Mouse (Mus musculus): ENCODE results near the gene G430095P16Rik. TPM values are rescaled to one million over a fixed set of nuclear protein-coding genes. Genes with fewer than 3 reads are reported as not detected.

G430095P16Rik gene
- polyA plus RNA-seq, 1 experiment: 1.0 TPM

DNA sequence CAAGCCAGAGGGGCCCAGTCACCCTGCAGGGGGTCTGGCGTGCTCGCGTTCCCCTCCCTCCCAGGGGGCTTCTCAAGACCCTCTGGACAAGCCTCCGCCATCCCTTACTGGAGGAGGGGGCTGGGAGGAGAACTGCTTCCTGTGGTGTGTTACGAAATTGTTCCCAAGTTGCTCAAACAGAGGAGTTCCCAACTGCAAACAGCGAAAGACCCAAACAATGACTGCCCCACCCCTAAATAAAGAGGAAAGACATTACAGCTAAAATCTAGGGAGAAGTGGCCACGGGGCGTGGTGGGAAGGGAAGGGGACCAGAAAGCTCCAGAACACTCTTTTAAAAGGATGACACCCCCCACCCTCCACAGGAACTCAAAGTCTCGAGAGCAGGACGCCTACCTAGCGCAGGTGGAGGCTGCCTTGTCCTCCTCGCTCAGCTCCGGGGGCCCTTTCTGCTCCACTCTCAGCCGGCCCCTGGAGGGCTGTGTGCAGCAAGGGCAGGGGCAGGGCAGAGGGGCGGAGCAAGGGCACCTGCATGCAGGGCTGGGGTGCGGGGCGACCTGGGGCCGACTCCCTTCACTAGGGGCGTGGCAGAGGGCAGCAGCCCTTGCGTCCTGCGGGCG, 15.4 kb upstream of the G430095P16Rik start:
- Histone ChIP-seq H3K4me3 (ENCODE audit: insufficient read depth, low read length) (peak overlapping the region; percentile 86), H3K4me1 (ENCODE audit: control insufficient read depth, insufficient read depth, low read length) (peaks cover 10% of the 10 kb centered on the region), H3K27ac (ENCODE audit: insufficient read depth, low read depth, low read length) (peak overlapping the region; percentile 99)
- no peak for TF ChIP-seq CTCF (IDR thresholded peaks at IDR 0.05; ENCODE audit: low read depth, low read length)
- TF ChIP-seq POLR2A (IDR thresholded peaks at IDR 0.05; ENCODE audit: borderline replicate concordance, low read depth, low read length): no peak

GRCm38 (mm10) chr8:84708071-84708541, 14.7 kb upstream of the G430095P16Rik start:
- Histone ChIP-seq H3K4me1 (ENCODE audit: control insufficient read depth, insufficient read depth, low read length) (peaks cover 14% of the 10 kb centered on the region), H3K27ac (ENCODE audit: insufficient read depth, low read depth, low read length) (peak overlapping the region; percentile 99), H3K4me3 (ENCODE audit: insufficient read depth, low read length) (peak overlapping the region; percentile 86)
- no peak for TF ChIP-seq CTCF (IDR thresholded peaks at IDR 0.05; ENCODE audit: low read depth, low read length)
- no peak for TF ChIP-seq POLR2A (IDR thresholded peaks at IDR 0.05; ENCODE audit: borderline replicate concordance, low read depth, low read length)

- TF ChIP-seq POLR2A (IDR thresholded peaks at IDR 0.05; ENCODE audit: borderline replicate concordance, low read depth, low read length) (no peak), CTCF (IDR thresholded peaks at IDR 0.05; ENCODE audit: low read depth, low read length) (peak; percentile 87)
- Histone ChIP-seq H3K27ac (ENCODE audit: insufficient read depth, low read depth, low read length) (peak overlapping the region; percentile 28; the same call in 1 of the 2 replicates), H3K4me1 (ENCODE audit: control insufficient read depth, insufficient read depth, low read length) (peaks cover 15% of the 10 kb centered on the region), H3K4me3 (ENCODE audit: insufficient read depth, low read length) (no peak overlapping the region)
These were observed 13.9 kb upstream of the G430095P16Rik start for GRCm38 (mm10) chr8:84708774-84709475.

DNA sequence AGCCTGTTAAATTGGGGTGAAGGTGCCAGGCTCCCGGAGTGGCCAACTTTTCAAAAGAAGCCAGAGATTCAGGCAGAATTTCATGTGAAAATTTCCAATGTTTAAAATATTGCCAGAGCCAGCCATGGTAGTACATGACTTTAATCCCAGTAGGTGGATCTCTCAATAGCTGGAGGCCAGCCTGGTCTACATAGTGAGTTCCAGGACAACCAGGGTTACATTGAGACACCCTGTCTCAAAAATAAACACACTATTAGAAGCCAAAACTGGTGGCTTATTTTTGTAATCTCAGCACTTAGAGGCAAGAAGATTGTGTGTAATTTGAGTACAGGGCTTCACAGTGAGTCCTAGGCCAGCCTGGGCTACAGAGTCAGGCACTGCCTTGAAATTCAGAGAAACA, 12.9 kb upstream of the G430095P16Rik start:
- TF ChIP-seq CTCF (IDR thresholded peaks at IDR 0.05; ENCODE audit: low read depth, low read length) (no peak), POLR2A (IDR thresholded peaks at IDR 0.05; ENCODE audit: borderline replicate concordance, low read depth, low read length) (no peak)
- Histone ChIP-seq H3K4me3 (ENCODE audit: insufficient read depth, low read length) (no peak overlapping the region), H3K27ac (ENCODE audit: insufficient read depth, low read depth, low read length) (no peak overlapping the region), H3K4me1 (ENCODE audit: control insufficient read depth, insufficient read depth, low read length) (peaks cover 15% of the 10 kb centered on the region)

DNA sequence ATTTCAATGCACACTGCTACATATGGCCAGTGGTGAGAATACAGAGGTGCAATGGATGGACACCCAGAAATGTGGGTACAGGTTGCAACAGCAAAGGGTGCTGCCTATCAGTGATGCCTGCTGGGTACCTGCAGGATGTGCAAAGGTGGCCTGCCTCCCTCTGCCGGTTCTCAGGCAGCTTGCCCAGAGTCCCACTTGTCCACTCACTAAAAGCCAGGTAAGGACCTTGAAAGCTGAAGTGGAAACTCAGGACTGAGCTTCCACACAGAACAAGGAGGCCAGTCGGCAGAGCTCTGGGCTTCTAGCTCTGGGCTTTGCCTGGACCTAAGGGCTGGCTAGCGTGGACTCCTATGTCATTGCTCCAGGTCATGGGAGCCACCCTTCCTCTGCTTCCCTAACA, 11.5 kb upstream of the G430095P16Rik start:
- no peak overlapping the region for H3K27ac ChIP-seq (ENCODE audit: insufficient read depth, low read depth, low read length)
- no peak overlapping the region for H3K4me3 ChIP-seq (ENCODE audit: insufficient read depth, low read length)
- TF ChIP-seq POLR2A (IDR thresholded peaks at IDR 0.05; ENCODE audit: borderline replicate concordance, low read depth, low read length): no peak
- TF ChIP-seq CTCF (IDR thresholded peaks at IDR 0.05; ENCODE audit: low read depth, low read length): no peak
- peaks cover 15% of the 10 kb centered on the region for H3K4me1 ChIP-seq (ENCODE audit: control insufficient read depth, insufficient read depth, low read length)

- Histone ChIP-seq H3K4me1 (ENCODE audit: control insufficient read depth, insufficient read depth, low read length) (peaks cover 15% of the 10 kb centered on the region), H3K27ac (ENCODE audit: insufficient read depth, low read depth, low read length) (no peak overlapping the region), H3K4me3 (ENCODE audit: insufficient read depth, low read length) (no peak overlapping the region)
- TF ChIP-seq POLR2A (IDR thresholded peaks at IDR 0.05; ENCODE audit: borderline replicate concordance, low read depth, low read length) (no peak), CTCF (IDR thresholded peaks at IDR 0.05; ENCODE audit: low read depth, low read length) (no peak)
These were observed 10.7 kb upstream of the G430095P16Rik start for GRCm38 (mm10) chr8:84711933-84712758.

DNA sequence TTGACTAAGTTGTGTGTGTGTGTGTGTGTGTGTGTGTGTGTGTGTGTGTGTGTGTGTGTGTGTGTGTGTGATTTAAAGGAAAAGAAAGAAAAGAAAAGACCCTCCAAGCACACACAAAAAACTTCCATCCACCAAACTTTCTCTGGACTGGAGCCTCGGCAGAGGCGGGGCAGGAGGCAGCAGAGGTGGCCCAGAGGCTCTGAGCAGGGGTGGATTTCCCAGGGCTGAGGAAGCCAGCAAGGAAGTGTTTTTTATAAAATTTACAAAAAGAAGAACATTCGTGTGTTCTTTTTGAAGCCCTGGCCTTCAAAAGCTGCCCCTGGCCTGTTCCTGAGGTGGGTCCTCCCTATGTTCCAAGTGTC, 10.1 kb upstream of the G430095P16Rik start:
- H3K4me1 ChIP-seq (ENCODE audit: control insufficient read depth, insufficient read depth, low read length): peaks cover 15% of the 10 kb centered on the region
- H3K27ac ChIP-seq (ENCODE audit: insufficient read depth, low read depth, low read length): no peak overlapping the region
- TF ChIP-seq CTCF (IDR thresholded peaks at IDR 0.05; ENCODE audit: low read depth, low read length) (no peak), POLR2A (IDR thresholded peaks at IDR 0.05; ENCODE audit: borderline replicate concordance, low read depth, low read length) (no peak)
- H3K4me3 ChIP-seq (ENCODE audit: insufficient read depth, low read length): no peak overlapping the region

DNA sequence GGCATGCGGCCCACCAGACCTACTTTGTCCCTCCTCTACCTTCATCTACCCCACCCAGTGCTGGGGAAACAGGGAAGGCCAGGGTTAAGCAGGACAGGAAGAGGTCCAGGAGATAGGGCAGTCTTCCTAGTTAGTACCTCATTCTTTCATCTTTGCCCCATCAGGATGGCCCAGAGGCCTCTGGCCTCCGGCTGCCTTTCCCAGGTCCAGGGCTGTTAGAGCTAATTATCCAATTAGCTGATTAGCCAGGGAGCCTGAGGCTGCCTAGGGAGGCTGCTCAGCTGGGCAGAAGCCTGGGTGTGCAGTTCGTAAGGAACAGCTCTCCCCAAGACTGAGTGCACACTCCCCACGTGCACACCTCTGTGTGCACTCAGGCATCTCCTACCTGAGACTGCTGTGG, 9.4 kb upstream of the G430095P16Rik start:
- TF ChIP-seq CTCF (IDR thresholded peaks at IDR 0.05; ENCODE audit: low read depth, low read length): no peak
- TF ChIP-seq POLR2A (IDR thresholded peaks at IDR 0.05; ENCODE audit: borderline replicate concordance, low read depth, low read length): no peak
- peaks cover 12% of the 10 kb centered on the region for H3K4me1 ChIP-seq (ENCODE audit: control insufficient read depth, insufficient read depth, low read length)
- no peak overlapping the region for H3K27ac ChIP-seq (ENCODE audit: insufficient read depth, low read depth, low read length)
- no peak overlapping the region for H3K4me3 ChIP-seq (ENCODE audit: insufficient read depth, low read length)

- Histone ChIP-seq H3K27ac (ENCODE audit: insufficient read depth, low read depth, low read length) (no peak overlapping the region), H3K4me1 (ENCODE audit: control insufficient read depth, insufficient read depth, low read length) (peaks cover 7% of the 10 kb centered on the region; the same call in 1 of the 2 replicates), H3K4me3 (ENCODE audit: insufficient read depth, low read length) (no peak overlapping the region)
- no peak for TF ChIP-seq CTCF (IDR thresholded peaks at IDR 0.05; ENCODE audit: low read depth, low read length)
- no peak for TF ChIP-seq POLR2A (IDR thresholded peaks at IDR 0.05; ENCODE audit: borderline replicate concordance, low read depth, low read length)
These were observed 8.6 kb upstream of the G430095P16Rik start for GRCm38 (mm10) chr8:84714161-84714560.

Measured in bone marrow macrophage, adult 2 months (primary cell).